Mouse (Mus musculus) liver, embryonic 14.5 days (tissue): ENCODE results near the gene Il31. TPM values are rescaled to one million over a fixed set of nuclear protein-coding genes. Genes with fewer than 3 reads are reported as not detected.

Source experiments
- ATAC-seq: fragments of 200-750 bp; cut with Nextera tagmentation; 2 replicates; pipeline ENCODE4 v1.8.0; 2017; ENCODE audit warnings: moderate number of reproducible peaks, mild to moderate bottlenecking, moderate library complexity; ENCODE audit not compliant: insufficient read depth
- DNase-seq, 3 experiments: peaks; one replicate each; pipeline ENCODE4 v3.0.0-alpha.2; 2012 to 2013; ENCODE audit warnings: low read depth in 3 of 3, low spot score in 3 of 3
- H3K27ac ChIP-seq: fragments of 300-500 bp; sonication (generic); 2 replicates; pipeline ENCODE4 v1.5.1; 2014; ENCODE audit warnings: moderate library complexity, mild to moderate bottlenecking, control low read depth, inconsistent platforms
- H3K27me3 ChIP-seq: fragments of 300-500 bp; sonication (generic); 2 replicates; pipeline ENCODE4 v1.6.1; 2014; ENCODE audit warnings: mild to moderate bottlenecking, low read length, moderate library complexity; ENCODE audit not compliant: control insufficient read depth, insufficient read depth
- H3K36me3 ChIP-seq: fragments of 300-500 bp; sonication (generic); replicated peaks from 2 replicates; pipeline ENCODE4 v1.6.1; 2014; ENCODE audit warnings: low read depth; ENCODE audit not compliant: control insufficient read depth, insufficient read depth
- H3K4me1 ChIP-seq, 2 experiments: fragments of 200-500 bp in 1 of 2; fragments of 300-500 bp in 1 of 2; sonication (generic) in 1 of 2; replicated peaks; 2 replicates each; pipeline ENCODE4 v1.6.1; 2012 to 2014; ENCODE audit warnings: antibody characterized with exemption in 1 of 2, inconsistent platforms in 1 of 2, low read length in 1 of 2; ENCODE audit not compliant: control insufficient read depth in 2 of 2, insufficient read depth in 2 of 2
- H3K4me2 ChIP-seq: fragments of 300-500 bp; sonication (generic); 2 replicates; pipeline ENCODE4 v1.6.1; 2014; ENCODE audit warnings: low read depth, mild to moderate bottlenecking, control low read depth, moderate library complexity
- H3K4me3 ChIP-seq, 2 experiments: fragments of 200-500 bp in 1 of 2; fragments of 300-500 bp in 1 of 2; sonication (generic) in 1 of 2; 2 replicates each; pipeline ENCODE4 v1.5.1; 2012 to 2014; ENCODE audit warnings: low read depth in 2 of 2, low read length in 2 of 2, mild to moderate bottlenecking in 2 of 2, control low read depth in 1 of 2, inconsistent platforms in 1 of 2, moderate library complexity in 1 of 2; ENCODE audit not compliant: insufficient read depth in 1 of 2
- H3K9ac ChIP-seq: fragments of 300-500 bp; sonication (generic); replicated peaks from 2 replicates; pipeline ENCODE4 v1.6.1; 2014; ENCODE audit warnings: mild to moderate bottlenecking, control low read depth, moderate library complexity
- H3K9me3 ChIP-seq: fragments of 300-500 bp; sonication (generic); 2 replicates; pipeline ENCODE4 v1.6.1; 2016; ENCODE audit warnings: low read length, mixed read lengths; ENCODE audit not compliant: control insufficient read depth
- CTCF ChIP-seq: IDR thresholded peaks from 2 replicates; pipeline ENCODE4 v1.5.1; 2016; ENCODE audit warnings: antibody characterized with exemption, low read depth, control low read depth
- EP300 ChIP-seq: IDR thresholded peaks from 2 replicates; pipeline ENCODE4 v1.6.1; 2016; ENCODE audit warnings: antibody characterized with exemption, low read depth
- WGBS: fragments of 180-500 bp; shearing (Covaris S2); extraction: QIAGEN DNeasy Blood & Tissue Kit; methylation state at CpG from one replicate; pipeline ENCODE4 v1.1.7; 2014; ENCODE audit not compliant: insufficient replicate concordance; 5-methylcytosine and 5-hydroxymethylcytosine counted together
- polyA plus RNA-seq, 2 experiments: library from polyadenylated mRNA; depleted of rRNA in 1 of 2; stranded (reverse) in 1 of 2; unstranded in 1 of 2; fragments of >200 nt; fragmentation: Nextera tagmentation in 1 of 2; extraction: Ambion mirVana in 1 of 2; gene quantifications; 2 replicates each; pipeline versions ENCODE4 v1.2.1 to v1.2.3; 2012 to 2014

The Il31 gene
- polyA plus RNA-seq, 2 experiments: not detected

DNA sequence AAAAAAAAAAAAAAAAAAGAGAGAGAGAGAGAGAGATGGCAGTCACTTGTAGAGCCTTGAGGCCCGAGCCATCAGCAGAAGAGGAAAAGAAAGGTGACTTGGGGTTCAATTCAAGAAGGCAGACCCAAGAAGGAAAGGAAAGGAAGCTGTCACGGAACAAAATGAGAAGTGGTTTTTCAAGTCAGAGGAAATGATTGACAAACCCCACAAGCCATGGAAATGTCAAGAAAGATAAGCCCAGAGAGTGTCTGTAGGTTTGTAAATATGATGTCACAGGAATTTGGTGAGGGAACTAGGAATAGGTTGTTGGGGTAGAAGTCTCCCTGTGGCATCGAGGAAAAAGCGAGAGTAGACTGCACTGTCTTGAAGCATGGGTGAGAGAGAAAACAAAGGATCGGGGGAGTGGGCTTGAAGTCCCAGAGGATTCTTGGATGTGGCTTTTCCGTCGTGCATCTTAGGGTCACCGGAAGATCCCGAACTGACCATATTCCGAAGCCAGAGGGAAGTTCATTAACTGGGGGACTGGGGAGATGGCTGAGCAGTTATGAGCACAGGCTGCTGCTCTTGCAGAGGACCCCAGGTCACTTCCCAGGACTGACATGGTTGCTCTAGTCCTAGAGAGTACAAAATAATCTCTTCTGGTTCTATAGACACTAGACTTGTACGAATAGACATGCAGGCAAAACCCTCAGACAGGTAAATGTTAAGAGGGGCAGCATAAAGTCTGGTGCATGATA lies 1.5 kb downstream of the Il31 start:
- DNase-seq (no peak), ATAC-seq (no peak)
- no peaks in the 10 kb centered on the region for H3K9me3 ChIP-seq
- no peaks in the 10 kb centered on the region for H3K4me1 ChIP-seq
- no peak overlapping the region for H3K4me2 ChIP-seq
- TF ChIP-seq EP300 (no peak), CTCF (no peak)
- no peak overlapping the region for H3K27ac ChIP-seq
- no peak overlapping the region for H3K9ac ChIP-seq
- WGBS: 36% methylated on average over 11 of the region's 11 CpGs
- H3K36me3 ChIP-seq: no peaks in the 10 kb centered on the region
- H3K27me3 ChIP-seq: 0 out of 2 replicates have a peak, but pooled peaks cover 3% of the 10 kb centered on the region
- no peak overlapping the region for H3K4me3 ChIP-seq

DNA sequence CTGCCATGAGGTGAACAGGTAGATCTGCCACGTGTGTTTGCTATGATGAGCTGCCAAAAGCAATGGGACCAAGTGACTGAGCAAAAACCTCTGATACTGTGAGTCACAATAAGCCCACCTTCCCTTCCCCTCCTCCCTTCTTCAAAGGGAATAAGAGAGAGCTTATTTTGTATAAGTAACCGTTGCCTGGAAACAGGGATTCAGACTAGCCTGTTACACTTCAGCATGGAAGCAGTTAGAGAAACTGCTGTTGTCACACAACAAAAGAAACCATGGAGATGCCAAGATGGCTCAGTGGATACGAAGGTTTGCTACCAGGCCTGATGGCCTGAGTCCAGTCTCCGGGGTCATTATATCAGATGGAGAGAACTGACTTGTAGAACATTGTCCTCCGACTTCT lies 15.5 kb downstream of the Il31 start:
- H3K9me3 ChIP-seq: no peaks in the 10 kb centered on the region
- TF ChIP-seq EP300 (no peak), CTCF (no peak)
- DNase-seq (no peak), ATAC-seq (no peak)
- H3K27ac ChIP-seq: no peak overlapping the region
- no peaks in the 10 kb centered on the region for H3K4me1 ChIP-seq
- no peak overlapping the region for H3K9ac ChIP-seq
- H3K4me2 ChIP-seq: no peak overlapping the region
- no peaks in the 10 kb centered on the region for H3K36me3 ChIP-seq
- no peak overlapping the region for H3K4me3 ChIP-seq
- 62% methylated on average over 5 of the region's 5 CpGs for WGBS
- no peaks in the 10 kb centered on the region; the same call in 1 of the 2 replicates for H3K27me3 ChIP-seq

GRCm38 (mm10) chr5:123470784-123471400 lies 18.4 kb downstream of the Il31 start:
- DNase-seq (no peak), ATAC-seq (no peak)
- Histone ChIP-seq H3K9ac (no peak overlapping the region), H3K36me3 (no peaks in the 10 kb centered on the region), H3K27me3 (no peaks in the 10 kb centered on the region; the same call in 1 of the 2 replicates), H3K4me3 (peak overlapping the region in 1 of 2 experiments; percentile 17; a peak in 1 of 4 replicates), H3K4me1 (no peaks in the 10 kb centered on the region), H3K9me3 (no peaks in the 10 kb centered on the region), H3K27ac (no peak overlapping the region), H3K4me2 (peak overlapping the region; percentile 20; the same call in 1 of the 2 replicates)
- TF ChIP-seq CTCF (no peak), EP300 (no peak)
- WGBS: 2% methylated on average over 10 of the region's 10 CpGs

DNA sequence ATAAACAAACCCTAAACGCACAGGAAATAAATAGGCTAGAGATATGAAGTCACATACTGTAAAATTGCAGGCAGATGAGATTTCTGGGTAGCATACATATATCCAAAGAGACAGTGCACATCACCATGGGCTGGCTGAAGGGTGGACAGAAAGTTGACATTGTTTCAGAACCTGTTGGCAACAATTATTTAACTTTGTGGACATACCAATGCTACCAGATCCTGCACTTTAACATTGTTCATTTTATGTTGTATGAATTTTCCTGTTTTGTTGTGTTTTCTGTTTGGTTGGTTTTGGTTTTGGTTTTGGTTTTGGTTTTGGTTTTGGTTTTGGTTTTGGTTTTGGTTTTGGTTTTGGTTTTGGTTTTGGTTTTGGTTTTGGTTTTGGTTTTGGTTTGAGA lies 24.7 kb downstream of the Il31 start:
- Histone ChIP-seq H3K4me2 (no peak overlapping the region), H3K27ac (no peak overlapping the region), H3K4me1 (no peaks in the 10 kb centered on the region), H3K9ac (no peak overlapping the region), H3K27me3 (no peaks in the 10 kb centered on the region), H3K4me3 (no peak overlapping the region), H3K36me3 (no peaks in the 10 kb centered on the region), H3K9me3 (no peaks in the 10 kb centered on the region)
- ATAC-seq (no peak), DNase-seq (no peak)
- TF ChIP-seq EP300 (no peak), CTCF (no peak)
- 53% methylated on average over 1 of the region's 1 CpGs for WGBS

DNA sequence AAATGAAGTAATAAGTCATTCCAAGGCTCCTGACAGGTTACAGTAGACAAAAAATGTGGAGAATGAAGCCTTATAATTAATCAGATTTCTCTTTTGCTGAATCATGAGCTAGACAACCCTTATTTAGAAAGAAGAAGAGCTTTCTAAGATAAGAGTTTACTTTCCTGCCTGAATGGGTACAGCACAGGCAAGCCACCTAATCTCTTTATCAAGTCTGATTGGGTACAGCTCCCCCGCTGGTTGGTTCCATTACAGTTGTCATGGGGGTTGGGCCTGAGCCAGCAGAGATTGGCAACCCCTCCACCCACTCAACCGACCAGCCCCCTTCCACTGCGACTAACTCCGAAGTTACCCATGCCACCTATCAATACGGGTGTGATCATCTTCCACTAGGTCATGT lies 27.9 kb downstream of the Il31 start:
- DNase-seq: no peak
- no peaks in the 10 kb centered on the region for H3K9me3 ChIP-seq
- WGBS: 42% methylated on average over 5 of the region's 5 CpGs
- H3K4me1 ChIP-seq: no peaks in the 10 kb centered on the region
- no peak overlapping the region for H3K4me3 ChIP-seq
- ATAC-seq: no peak
- H3K27me3 ChIP-seq: no peaks in the 10 kb centered on the region
- no peak overlapping the region for H3K27ac ChIP-seq
- TF ChIP-seq CTCF: no peak
- TF ChIP-seq EP300: no peak
- H3K36me3 ChIP-seq: no peaks in the 10 kb centered on the region
- H3K4me2 ChIP-seq: no peak overlapping the region
- H3K9ac ChIP-seq: no peak overlapping the region
